Mouse (Mus musculus): ENCODE measurements around the gene Zfp764.

DNA sequence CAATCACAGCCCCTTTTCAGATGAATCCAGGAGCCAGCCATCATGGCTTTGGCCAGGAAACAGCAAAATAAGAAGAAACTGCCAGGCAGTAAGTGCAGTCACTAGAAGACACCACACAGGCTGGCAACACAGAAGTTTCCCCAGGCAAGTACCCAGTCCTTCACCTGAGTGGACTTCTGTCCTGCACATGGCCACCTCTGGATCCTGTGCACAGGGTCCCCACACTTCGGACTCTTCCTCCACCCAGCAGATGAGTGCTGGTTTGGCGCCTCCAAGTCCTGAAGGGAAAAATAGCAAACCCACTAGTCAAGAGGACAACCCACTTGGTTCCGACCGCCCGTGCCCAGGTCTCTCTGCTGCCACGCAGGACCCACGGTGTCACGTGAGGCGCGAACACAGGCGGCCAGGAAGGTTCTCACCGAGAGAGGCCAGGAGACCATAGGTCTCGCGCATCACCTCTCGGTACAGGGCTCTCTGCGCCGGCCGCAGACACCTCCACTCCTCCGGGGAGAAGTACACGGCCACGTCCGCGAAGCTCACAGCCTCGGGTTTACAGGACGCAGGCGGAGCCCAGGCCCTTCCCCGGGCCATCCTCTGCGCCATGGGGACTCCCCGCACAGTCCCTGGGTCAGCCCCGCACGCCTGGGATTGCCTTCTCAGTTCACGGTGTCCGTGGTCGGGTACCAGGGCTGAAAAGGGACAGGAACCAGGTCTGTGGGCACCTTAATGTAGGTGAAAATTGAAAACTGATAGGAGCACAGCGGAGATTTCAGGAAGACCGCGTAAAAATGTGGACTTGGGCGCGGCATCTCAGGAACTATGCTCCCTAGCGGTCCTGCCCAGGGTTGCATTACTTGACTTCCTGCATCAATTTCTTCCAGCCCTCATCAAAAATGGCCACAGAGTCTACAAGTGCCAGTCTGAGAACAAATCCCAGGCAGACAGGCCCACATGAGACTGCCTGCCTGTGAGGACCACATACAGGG is at the start of gene Zfp764:
- TF ChIP-seq CTCF (IDR thresholded peaks at IDR 0.05; ENCODE audit: control insufficient read depth, insufficient read depth, low read length) (peak; percentile 57), POLR2A (IDR thresholded peaks at IDR 0.05; ENCODE audit: borderline replicate concordance, control insufficient read depth, low read depth, low read length) (peak; percentile 32; the same call in 1 of the 2 replicates)

All from bone marrow, adult 2 months (tissue).